Mouse (Mus musculus) yolk sac, embryonic 10.5 days (tissue): ENCODE results near the gene Ncapg2.

Experiments used
- DNase-seq: peaks from one replicate; pipeline ENCODE4 v3.0.0-alpha.2; 2017; ENCODE audit warnings: low spot score

Gene Ncapg2

GRCm38 (mm10) chr12:116442184-116442583 is 37.0 kb downstream of the Ncapg2 start:
- peak; percentile 15 for DNase-seq

GRCm38 (mm10) chr12:116449536-116449935 is 44.3 kb downstream of the Ncapg2 start:
- peak; percentile 56 for DNase-seq

GRCm38 (mm10) chr12:116460379-116461065 is 55.3 kb downstream of the Ncapg2 start:
- no peak for DNase-seq

- DNase-seq: no peak
Measured at GRCm38 (mm10) chr12:116467030-116467429, 61.8 kb downstream of the Ncapg2 start.

- no peak for DNase-seq
Measured at GRCm38 (mm10) chr12:116468348-116468747, 63.1 kb downstream of the Ncapg2 start.

- DNase-seq: no peak
Measured at GRCm38 (mm10) chr12:116469096-116469495, 63.9 kb downstream of the Ncapg2 start.

- no peak for DNase-seq
Measured at GRCm38 (mm10) chr12:116473264-116473663, 68.1 kb downstream of the Ncapg2 start.

- no peak for DNase-seq
Measured at GRCm38 (mm10) chr12:116473761-116474160, 68.6 kb downstream of the Ncapg2 start.

- DNase-seq: no peak
Measured at GRCm38 (mm10) chr12:116474676-116475075, 69.5 kb downstream of the Ncapg2 start.

- DNase-seq: no peak
Measured at GRCm38 (mm10) chr12:116478771-116479170, 73.6 kb downstream of the Ncapg2 start.

GRCm38 (mm10) chr12:116481921-116482320 is 76.7 kb downstream of the Ncapg2 start:
- no peak for DNase-seq

GRCm38 (mm10) chr12:116483581-116483980 is 78.4 kb downstream of the Ncapg2 start:
- peak; percentile 48 for DNase-seq

GRCm38 (mm10) chr12:116484991-116485390 is 79.8 kb downstream of the Ncapg2 start:
- DNase-seq: no peak

GRCm38 (mm10) chr12:116485591-116486403 is 80.6 kb downstream of the Ncapg2 start, which contains the start of gene Ptprn2:
Ptprn2 (plus strand) TSS chr12:116485720.
- peak; percentile 80 for DNase-seq

- no peak for DNase-seq
Measured at GRCm38 (mm10) chr12:116486404-116486730, 81.2 kb downstream of the Ncapg2 start.

- no peak for DNase-seq
Measured at GRCm38 (mm10) chr12:116488836-116489235, 83.6 kb downstream of the Ncapg2 start.

- no peak for DNase-seq
Measured at GRCm38 (mm10) chr12:116490575-116491356, 85.6 kb downstream of the Ncapg2 start.

GRCm38 (mm10) chr12:116498666-116499065 is 93.5 kb downstream of the Ncapg2 start:
- DNase-seq: no peak

- no peak for DNase-seq
Measured at GRCm38 (mm10) chr12:116500652-116501051, 95.5 kb downstream of the Ncapg2 start.

GRCm38 (mm10) chr12:116512482-116512881 is 107.3 kb downstream of the Ncapg2 start:
- no peak for DNase-seq
